Mouse (Mus musculus): ENCODE results near the gene Gm4952.
"Not testable (repeated sequence)": the region's sequence is repeated elsewhere in the genome, so short reads cannot be mapped to it uniquely, and the experiment has no call there.

The Gm4952 gene

GRCm38 (mm10) chr19:12600684-12601480 is 1.1 kb downstream of the Gm4952 start:
- DNase-seq = no peak

- no peak for DNase-seq
Observed at GRCm38 (mm10) chr19:12608336-12608735, 8.6 kb downstream of the Gm4952 start.

DNA sequence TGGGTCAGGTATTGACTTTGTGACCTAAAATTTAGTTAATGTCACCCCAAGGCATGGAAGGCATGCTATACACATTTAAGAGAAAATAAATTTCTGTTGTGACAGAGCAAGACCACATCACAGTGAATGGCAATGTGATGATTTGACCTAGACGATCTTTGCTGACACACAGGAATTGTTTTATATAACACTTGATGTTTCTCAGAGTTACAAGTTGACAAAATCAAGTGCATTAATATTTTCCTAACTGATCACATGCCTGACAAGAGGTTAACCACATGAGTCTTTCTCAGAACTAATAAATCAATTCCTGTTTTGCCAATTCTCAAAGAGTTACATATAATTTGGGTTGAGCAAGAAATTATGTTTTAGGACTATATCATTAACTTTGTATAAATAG is 13.9 kb downstream of the Gm4952 start:
- DNase-seq = no peak

- DNase-seq = no peak
Observed at GRCm38 (mm10) chr19:12633176-12633575, 33.4 kb downstream of the Gm4952 start, which contains the start of gene Glyat. TSS of gene Glyat (plus strand) at chr19:12633308.

GRCm38 (mm10) chr19:12634259-12634658 is 34.5 kb downstream of the Gm4952 start:
- DNase-seq = no peak

GRCm38 (mm10) chr19:12634963-12635362 is 35.2 kb downstream of the Gm4952 start:
- DNase-seq = no peak

- DNase-seq = no peak
Observed at GRCm38 (mm10) chr19:12636863-12637262, 37.1 kb downstream of the Gm4952 start.

DNA sequence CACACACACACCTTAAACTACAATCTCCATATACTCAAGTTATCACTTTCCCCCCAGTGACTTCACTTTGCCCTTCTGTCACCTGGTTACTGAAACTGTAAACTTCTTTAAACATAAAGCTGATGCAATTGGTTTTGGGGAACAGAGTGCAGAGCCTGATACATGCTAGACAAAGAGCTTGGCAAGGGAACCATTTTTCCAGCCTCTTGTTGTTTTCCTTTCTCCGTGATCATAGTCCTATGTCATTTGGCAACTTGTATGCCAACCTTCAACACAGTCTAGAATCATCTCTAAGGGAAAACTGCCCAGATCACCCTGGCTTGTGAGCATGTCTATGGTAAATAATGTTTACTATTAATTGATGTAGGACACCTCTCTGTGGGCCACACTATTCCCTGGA is 38.3 kb downstream of the Gm4952 start:
- no peak for DNase-seq

- no peak for DNase-seq
Observed at GRCm38 (mm10) chr19:12649511-12649910, 49.7 kb downstream of the Gm4952 start.

- DNase-seq = no peak
Observed at GRCm38 (mm10) chr19:12666156-12666555, 66.4 kb downstream of the Gm4952 start.

GRCm38 (mm10) chr19:12668601-12669000 is 68.8 kb downstream of the Gm4952 start:
- not testable (repeated sequence) for DNase-seq

DNA sequence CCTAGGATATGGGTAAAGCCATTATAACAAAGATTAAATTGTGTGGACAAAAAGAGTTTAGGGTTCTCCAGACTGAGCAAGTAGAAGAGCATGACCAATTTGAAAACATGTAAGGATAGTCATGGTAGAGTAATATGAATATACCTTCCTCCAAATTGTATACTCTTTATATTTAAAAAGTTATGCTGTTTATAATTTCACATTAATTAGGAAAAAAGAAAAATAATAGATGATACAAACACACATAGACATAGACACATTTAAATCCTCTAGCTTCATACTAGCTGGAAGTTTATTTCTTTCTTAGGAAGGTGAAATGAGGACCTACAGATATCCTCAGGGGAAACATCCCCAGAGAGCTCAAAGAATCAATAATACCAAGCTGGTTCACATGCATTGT is 70.4 kb downstream of the Gm4952 start, which contains the start of gene Olfr1442:
Gene Olfr1442 (plus strand): TSS at position 301 of the 400 bp plus-strand sequence.
- DNase-seq = no peak

- DNase-seq = no peak
Observed at GRCm38 (mm10) chr19:12671051-12671450, 71.3 kb downstream of the Gm4952 start.

DNA sequence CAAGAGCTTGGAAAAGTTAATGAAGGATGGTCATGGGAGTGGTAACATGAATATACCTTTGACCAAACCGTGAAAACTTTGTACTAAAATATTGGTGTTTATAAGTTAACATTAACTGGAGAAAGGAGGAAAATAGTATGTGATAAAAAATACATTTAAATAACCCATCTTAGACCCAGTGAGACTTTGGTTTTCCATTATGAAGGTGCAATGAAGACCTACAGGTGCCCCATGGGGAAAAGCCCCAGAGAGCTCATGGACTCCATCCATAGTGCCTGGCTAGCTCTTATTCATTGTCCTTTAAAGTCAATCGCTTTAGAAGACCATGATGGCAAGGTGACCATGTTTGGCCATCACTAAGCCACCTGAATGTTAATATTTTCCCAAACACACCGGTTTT is 78.0 kb downstream of the Gm4952 start, which contains the start of gene Olfr1443:
Gene Olfr1443 (plus strand): TSS at position 301 of the 400 bp plus-strand sequence.
- DNase-seq = no peak
